Mouse (Mus musculus) cerebellum, adult (tissue): ENCODE results near the gene Nampt.
A peak's percentile ranks its signal among the peaks of the same experiment; 100 is the strongest.

Source experiments
- ATAC-seq: cut with Nextera tagmentation; 2 replicates; pipeline ENCODE4 v1.9.2; 2017; ENCODE audit warnings: mild to moderate bottlenecking, moderate library complexity, mixed read lengths; ENCODE audit not compliant: insufficient number of reproducible peaks, low FRiP score, low TSS enrichment

Gene Nampt

DNA sequence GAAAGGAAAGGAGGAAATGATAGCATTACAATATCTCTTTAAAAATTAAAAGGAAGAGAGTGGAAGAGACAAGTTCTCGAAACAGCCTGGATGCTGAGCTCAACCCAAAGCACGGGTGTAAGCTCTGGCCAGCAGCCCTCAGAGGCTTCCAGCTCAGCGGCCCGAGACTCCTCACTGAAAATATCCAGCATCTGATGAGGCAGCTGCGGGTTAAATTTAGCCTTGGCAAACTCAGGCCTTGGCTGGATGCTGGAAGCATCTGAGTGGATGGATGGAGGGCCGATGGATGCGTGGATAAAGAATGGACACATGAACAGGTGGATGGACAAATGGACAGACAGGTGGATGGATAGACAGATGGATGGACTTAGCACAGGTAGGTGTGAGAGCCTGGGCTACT, 77.2 kb downstream of the Nampt start:
- peak; percentile 21; the same call in 1 of the 2 replicates for ATAC-seq

DNA sequence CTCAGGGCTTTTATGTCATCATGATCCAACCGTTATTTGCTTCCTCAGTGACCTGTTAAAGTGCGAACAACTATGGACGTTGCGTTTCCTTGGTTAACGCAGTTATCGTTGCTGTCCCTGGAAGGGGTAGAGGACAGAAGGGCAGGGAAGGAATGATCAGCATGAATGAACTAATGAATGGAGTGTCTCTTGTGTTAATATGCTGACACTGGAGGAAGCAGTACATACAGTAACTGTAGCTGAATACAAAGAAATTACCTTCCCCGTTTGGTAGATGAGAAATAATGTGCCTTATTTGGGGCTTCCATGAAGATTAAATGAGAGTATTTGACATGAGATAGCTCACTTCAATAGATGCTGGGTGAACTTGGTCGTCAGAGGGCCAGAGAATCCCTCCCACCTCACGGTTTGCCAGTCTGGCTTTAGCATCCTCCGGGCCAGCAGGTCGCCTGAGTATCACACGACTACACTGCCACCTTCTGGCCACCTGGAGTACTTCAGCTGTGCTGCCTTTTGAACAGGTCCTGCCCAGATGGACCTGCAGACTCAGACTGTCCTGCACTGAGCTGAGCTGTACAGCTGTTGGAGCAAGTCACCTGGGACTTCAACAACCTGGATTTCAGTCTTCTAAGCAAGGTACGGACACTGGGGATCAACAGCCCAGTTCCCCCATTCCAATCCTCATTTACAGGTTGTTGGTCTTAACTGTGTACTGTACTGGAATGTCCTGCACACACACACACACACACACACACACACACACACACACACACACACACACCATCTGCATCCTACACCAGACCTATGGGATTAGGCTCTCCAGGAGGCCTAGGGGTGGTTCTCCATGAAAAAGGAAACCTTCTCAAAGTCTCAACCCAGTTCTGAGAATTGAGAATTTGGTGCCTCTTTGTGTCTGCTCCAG, 78.1 kb downstream of the Nampt start:
- peak; percentile 85 for ATAC-seq

DNA sequence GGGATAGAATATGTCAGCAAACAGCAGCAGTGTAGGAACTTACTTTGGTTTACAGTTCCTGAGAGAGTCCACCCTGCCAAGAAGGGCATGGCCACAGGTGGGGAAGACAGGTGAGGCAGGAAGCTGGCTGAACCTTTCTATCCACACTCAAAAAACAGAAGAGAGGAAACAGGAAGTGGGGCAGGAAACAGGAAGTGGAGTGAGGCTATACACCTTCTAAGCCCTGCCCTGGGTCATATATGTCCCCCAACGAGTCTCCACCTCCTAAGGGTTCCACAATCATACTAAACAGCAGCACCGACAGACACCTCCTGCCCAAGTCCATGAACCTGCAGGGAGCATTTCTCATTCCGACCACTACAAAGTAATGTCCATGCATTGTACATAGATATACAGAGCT, 81.7 kb downstream of the Nampt start:
- ATAC-seq = no peak
